Mouse (Mus musculus) spleen, postnatal 10 days (tissue): ENCODE data around the gene Olfr181.

Experiments used
- DNase-seq, 2 experiments: peaks; one replicate each; pipeline ENCODE4 v3.0.0; 2021 to 2022; ENCODE audit warnings: low spot score in 2 of 2

Olfr181 gene

DNA sequence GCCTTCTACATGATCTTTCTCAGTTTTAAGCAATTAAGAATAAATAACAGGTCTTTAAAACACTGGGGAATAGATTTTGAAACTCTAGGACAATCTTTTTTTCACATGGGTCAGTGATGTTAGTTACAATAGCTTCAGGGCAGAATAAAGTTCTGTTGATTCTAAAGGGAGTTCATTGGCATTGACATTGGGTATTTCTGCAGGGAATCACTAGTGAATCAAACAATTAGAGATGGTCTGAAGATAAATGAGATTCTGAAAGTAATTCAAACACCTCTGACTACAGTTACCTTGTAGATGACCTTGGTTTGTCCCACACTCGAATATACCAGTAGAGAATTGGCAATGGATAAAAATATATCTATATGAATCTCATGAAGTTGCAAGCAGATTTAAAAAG is at the start of gene Olfr181:
TSS of gene Olfr181 (minus strand) at position 101 of the 400 bp plus-strand sequence.
- DNase-seq = no peak

DNA sequence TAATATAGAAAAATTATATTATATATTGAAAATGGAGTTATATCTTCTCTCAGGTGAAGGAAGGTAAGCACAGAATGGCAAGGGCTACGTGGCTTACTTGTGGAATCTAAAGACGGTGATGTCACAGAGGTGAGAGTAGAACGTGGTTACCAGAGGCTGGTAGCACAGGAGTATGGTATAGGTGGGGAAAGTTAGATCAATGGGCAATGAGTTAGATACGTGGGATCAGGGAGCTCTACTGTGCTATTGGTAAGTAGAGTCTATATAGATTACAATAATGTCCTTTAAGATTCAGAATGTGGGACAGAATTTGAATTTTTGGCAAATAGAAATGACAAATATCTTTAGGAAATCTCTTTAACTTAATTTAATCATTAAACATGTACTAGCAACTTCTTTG is 737 bp upstream of the Olfr181 start, which contains the start of gene Olfr180:
TSS of gene Olfr180 (minus strand) at position 101 of the 400 bp plus-strand sequence.
- no peak for DNase-seq

DNA sequence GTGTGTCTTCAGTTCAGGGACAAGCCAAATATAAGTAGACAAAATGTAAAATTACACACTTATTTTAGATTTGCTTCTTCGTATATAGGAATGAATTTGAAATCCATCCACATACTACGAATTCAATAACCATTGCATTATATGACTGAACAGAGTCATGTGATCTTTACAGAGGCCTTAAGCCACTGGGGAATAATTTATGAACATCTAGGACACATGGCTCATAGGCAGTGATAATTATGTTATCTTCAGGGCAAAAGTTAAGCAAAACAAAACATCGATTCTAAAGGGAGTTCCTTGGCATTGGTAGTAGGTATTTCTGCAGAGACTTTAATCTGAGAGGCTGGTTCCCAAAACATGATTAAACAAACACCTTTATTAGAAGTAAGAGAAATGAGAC is 36.6 kb downstream of the Olfr181 start, which contains the start of gene Olfr178:
TSS of gene Olfr178 (minus strand) at position 101 of the 400 bp plus-strand sequence.
- DNase-seq = no peak

DNA sequence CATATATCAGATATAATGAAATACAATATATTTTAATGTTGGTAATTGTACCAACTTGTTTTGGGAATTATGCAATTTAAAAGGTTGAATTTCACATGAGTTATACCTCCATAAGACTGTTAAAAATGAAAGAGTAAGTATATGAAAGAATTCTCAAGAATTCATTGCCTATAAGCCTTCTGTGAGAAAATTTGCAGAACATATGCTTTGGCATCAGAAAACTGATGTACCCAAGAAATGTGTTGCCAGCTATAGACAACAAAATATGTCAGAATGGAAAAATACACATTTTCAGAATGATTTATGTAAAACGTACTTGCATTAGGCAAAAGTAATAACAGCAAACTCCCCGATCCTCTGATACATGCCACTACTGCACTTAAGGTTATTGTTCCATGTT is 44.1 kb downstream of the Olfr181 start:
- DNase-seq = no peak
